ENCODE assay signal across 19 mouse cellular contexts in genomic region chr15:94344317-94344716, GRCm38 (mm10).
A peak's percentile ranks its signal among the peaks of the same experiment; 100 is the strongest.
DNase-seq lines count a peak whose midpoint lies in the region; ATAC-seq and TF ChIP-seq lines count a peak whose summit lies in the region.
"Had no signal": no experiment of that assay in that cellular context is flagged by ENCODE, and none has a peak within 500 bp of the region (broad histone marks: within the 10 kb centered on the region; RNA-seq: fewer than 3 reads in every experiment).

No protein-coding gene starts in this region.

- H3K36me3 ChIP-seq in testis, adult 2 months (ENCODE audit: control insufficient read depth, insufficient read depth, low read length) = no peaks in the 10 kb centered on the region
- H3K36me3 ChIP-seq in stomach, postnatal 0 days (ENCODE audit: control insufficient read depth, insufficient read depth, low read length) = no peaks in the 10 kb centered on the region
- H3K36me3 ChIP-seq in heart, embryonic 10.5 days = peaks cover 3% of the 10 kb centered on the region; the same call in 1 of the 2 replicates
- H3K36me3 ChIP-seq: heart, embryonic 12.5 days had no signal

- ATAC-seq in CD4-positive, CD25-positive, alpha-beta regulatory T cell, adult 4 months = no peak
- no peak for ATAC-seq in stomach, postnatal 0 days (ENCODE audit: low FRiP score, low TSS enrichment)
- ATAC-seq: inflammation-experienced regulatory T-cells, adult 6 months had no signal

- no peaks in the 10 kb centered on the region for H3K27me3 ChIP-seq in testis, adult 2 months (ENCODE audit: control insufficient read depth, insufficient read depth, low read length)
- H3K27me3 ChIP-seq in stomach, postnatal 0 days (ENCODE audit: control insufficient read depth, insufficient read depth, low read length) = no peaks in the 10 kb centered on the region
- no peaks in the 10 kb centered on the region for H3K27me3 ChIP-seq in heart, embryonic 10.5 days (ENCODE audit: insufficient read depth, poor library complexity, severe bottlenecking)
- H3K27me3 ChIP-seq: forebrain, embryonic 12.5 days; heart, embryonic 12.5 days; midbrain, embryonic 12.5 days had no signal

- no peaks in the 10 kb centered on the region for H3K9me3 ChIP-seq in stomach, postnatal 0 days (ENCODE audit: control insufficient read depth, low read length)
- 0 out of 2 replicates have a peak, but pooled peaks cover 3% of the 10 kb centered on the region for H3K9me3 ChIP-seq in heart, embryonic 10.5 days
- H3K9me3 ChIP-seq: forebrain, embryonic 12.5 days had no signal

- no peak for TF ChIP-seq POLR2A in testis, adult 2 months (IDR thresholded peaks at IDR 0.05; ENCODE audit: control insufficient read depth, low read depth, low read length)

- WGBS in stomach, postnatal 0 days = 87% methylated on average over 5 of the region's 5 CpGs
- 91% methylated on average over 5 of the region's 5 CpGs for WGBS in heart, embryonic 10.5 days

- H3K9ac ChIP-seq in stomach, postnatal 0 days (ENCODE audit: low read length) = no peak overlapping the region
- H3K9ac ChIP-seq: forebrain, embryonic 12.5 days; heart, embryonic 12.5 days; midbrain, embryonic 12.5 days had no signal

- peaks cover 3% of the 10 kb centered on the region for H3K4me1 ChIP-seq in testis, adult 2 months (ENCODE audit: control insufficient read depth, insufficient read depth, low read length)
- no peaks in the 10 kb centered on the region for H3K4me1 ChIP-seq in stomach, postnatal 0 days (replicated peaks; ENCODE audit: control insufficient read depth, insufficient read depth)
- no peaks in the 10 kb centered on the region for H3K4me1 ChIP-seq in heart, embryonic 10.5 days
- H3K4me1 ChIP-seq: forebrain, embryonic 12.5 days; heart, embryonic 12.5 days; midbrain, embryonic 12.5 days had no signal

- peak; percentile 51 for TF ChIP-seq CTCF in layer of hippocampus, adult 2 months (conservative IDR thresholded peaks at IDR 0.05)
- TF ChIP-seq CTCF in testis, adult 2 months (IDR thresholded peaks at IDR 0.05; ENCODE audit: control insufficient read depth, insufficient read depth, insufficient replicate concordance, low read depth, low read length) = peak; percentile 32; the same call in 1 of the 2 replicates
- TF ChIP-seq CTCF in stomach, postnatal 0 days (IDR thresholded peaks at IDR 0.05; ENCODE audit: low read depth) = peak; percentile 32

- no peak overlapping the region for H3K27ac ChIP-seq in layer of hippocampus, adult 2 months
- H3K27ac ChIP-seq in testis, adult 2 months (ENCODE audit: control insufficient read depth, insufficient read depth, low read depth, low read length) = no peak overlapping the region
- no peak overlapping the region for H3K27ac ChIP-seq in stomach, postnatal 0 days (replicated peaks)
- H3K27ac ChIP-seq in heart, embryonic 10.5 days = no peak overlapping the region
- H3K27ac ChIP-seq: forebrain, embryonic 12.5 days; midbrain, embryonic 12.5 days had no signal

- H3K4me3 ChIP-seq in layer of hippocampus, adult 2 months = no peak overlapping the region
- H3K4me3 ChIP-seq in testis, adult 2 months (ENCODE audit: control insufficient read depth, low read depth, low read length) = no peak overlapping the region
- H3K4me3 ChIP-seq in stomach, postnatal 0 days (ENCODE audit: low read depth, low read length) = no peak overlapping the region
- no peak overlapping the region for H3K4me3 ChIP-seq in heart, embryonic 10.5 days
- H3K4me3 ChIP-seq: forebrain, embryonic 12.5 days; heart, embryonic 12.5 days; midbrain, embryonic 12.5 days had no signal

- TF ChIP-seq EP300 in stomach, postnatal 0 days (optimal IDR thresholded peaks at IDR 0.05) = no peak

- H3K4me2 ChIP-seq in stomach, postnatal 0 days (replicated peaks; ENCODE audit: low read depth) = no peak overlapping the region
- H3K4me2 ChIP-seq: forebrain, embryonic 12.5 days; heart, embryonic 12.5 days; midbrain, embryonic 12.5 days had no signal

- DNase-seq in CD4-positive, CD25-positive, alpha-beta regulatory T cell, adult 2 months (ENCODE audit: low read depth, low spot score) = peak; percentile 9
- no peak for DNase-seq in layer of hippocampus, adult 2 months (ENCODE audit: low spot score in 2 of 2)
- no peak for DNase-seq in layer of hippocampus, postnatal 25 days (ENCODE audit: extremely low spot score in 1 of 2, low spot score in 1 of 2)
- no peak for DNase-seq in testis, postnatal 14 days (ENCODE audit: low spot score)
- no peak for DNase-seq in stomach, postnatal 0 days (ENCODE audit: low spot score)
- no peak for DNase-seq in heart, embryonic 10.5 days (ENCODE audit: low spot score)
- DNase-seq: cerebellum, adult 11-12 months; cerebellum, postnatal 10 days; heart, postnatal 14 days; kidney, adult 8-10 months; kidney, postnatal 25 days; lung, postnatal 10 days; thymus, postnatal 14 days had no signal
